Mouse (Mus musculus): Measurements from ENCODE around the gene Gm9803. TPM values are rescaled to one million over a fixed set of nuclear protein-coding genes. Genes with fewer than 3 reads are reported as not detected.

Gene Gm9803
- polyA plus RNA-seq, 1 experiment from 2014 or later, result 26.8 TPM

- no peaks in the 10 kb centered on the region for H3K4me1 ChIP-seq (ENCODE audit: control insufficient read depth, insufficient read depth, low read length)
- H3K9me3 ChIP-seq (ENCODE audit: control insufficient read depth, low read length), result no peaks in the 10 kb centered on the region
- 87% methylated on average over 4 of the region's 4 CpGs for WGBS
- peaks cover 4% of the 10 kb centered on the region; the same call in 1 of the 2 replicates for H3K36me3 ChIP-seq (ENCODE audit: control insufficient read depth, insufficient read depth, low read length)
- H3K4me3 ChIP-seq (ENCODE audit: low read depth, low read length), result no peak overlapping the region
- no peaks in the 10 kb centered on the region for H3K27me3 ChIP-seq (ENCODE audit: control insufficient read depth, insufficient read depth, low read length)
- H3K9ac ChIP-seq (replicated peaks; ENCODE audit: low read depth, low read length), result no peak overlapping the region
- no peak overlapping the region for H3K4me2 ChIP-seq (ENCODE audit: low read depth, low read length)
- no peak; the same call in 1 of the 2 replicates for ATAC-seq (ENCODE audit: low read depth)
- H3K27ac ChIP-seq (ENCODE audit: low read depth, low read length), result no peak overlapping the region
Observed at GRCm38 (mm10) chr10:43502599-43502998, 21.3 kb upstream of the Gm9803 start.

- Histone ChIP-seq H3K9me3 (ENCODE audit: control insufficient read depth, low read length) (no peaks in the 10 kb centered on the region), H3K4me1 (ENCODE audit: control insufficient read depth, insufficient read depth, low read length) (no peaks in the 10 kb centered on the region), H3K4me2 (ENCODE audit: low read depth, low read length) (no peak overlapping the region), H3K4me3 (ENCODE audit: low read depth, low read length) (no peak overlapping the region), H3K36me3 (ENCODE audit: control insufficient read depth, insufficient read depth, low read length) (no peaks in the 10 kb centered on the region; the same call in 1 of the 2 replicates), H3K9ac (replicated peaks; ENCODE audit: low read depth, low read length) (no peak overlapping the region), H3K27me3 (ENCODE audit: control insufficient read depth, insufficient read depth, low read length) (no peaks in the 10 kb centered on the region), H3K27ac (ENCODE audit: low read depth, low read length) (no peak overlapping the region)
- WGBS, result 94% methylated on average over 1 of the region's 1 CpGs
- ATAC-seq (ENCODE audit: low read depth), result no peak
Observed at GRCm38 (mm10) chr10:43504291-43504690, 19.6 kb upstream of the Gm9803 start.

- no peak overlapping the region for H3K4me3 ChIP-seq (ENCODE audit: low read depth, low read length)
- H3K9me3 ChIP-seq (ENCODE audit: control insufficient read depth, low read length), result no peaks in the 10 kb centered on the region
- ATAC-seq (ENCODE audit: low read depth), result no peak
- H3K27me3 ChIP-seq (ENCODE audit: control insufficient read depth, insufficient read depth, low read length), result no peaks in the 10 kb centered on the region
- no peaks in the 10 kb centered on the region for H3K4me1 ChIP-seq (ENCODE audit: control insufficient read depth, insufficient read depth, low read length)
- H3K36me3 ChIP-seq (ENCODE audit: control insufficient read depth, insufficient read depth, low read length), result peaks cover 15% of the 10 kb centered on the region
- H3K4me2 ChIP-seq (ENCODE audit: low read depth, low read length), result no peak overlapping the region
- 81% methylated on average over 4 of the region's 4 CpGs for WGBS
- no peak overlapping the region for H3K27ac ChIP-seq (ENCODE audit: low read depth, low read length)
- no peak overlapping the region for H3K9ac ChIP-seq (replicated peaks; ENCODE audit: low read depth, low read length)
Observed at GRCm38 (mm10) chr10:43507051-43507450, 16.8 kb upstream of the Gm9803 start.

GRCm38 (mm10) chr10:43509228-43509627, 14.7 kb upstream of the Gm9803 start:
- Histone ChIP-seq H3K9ac (replicated peaks; ENCODE audit: low read depth, low read length) (no peak overlapping the region), H3K4me2 (ENCODE audit: low read depth, low read length) (no peak overlapping the region), H3K9me3 (ENCODE audit: control insufficient read depth, low read length) (no peaks in the 10 kb centered on the region), H3K27ac (ENCODE audit: low read depth, low read length) (no peak overlapping the region), H3K36me3 (ENCODE audit: control insufficient read depth, insufficient read depth, low read length) (peaks cover 19% of the 10 kb centered on the region), H3K4me3 (ENCODE audit: low read depth, low read length) (no peak overlapping the region), H3K4me1 (ENCODE audit: control insufficient read depth, insufficient read depth, low read length) (no peaks in the 10 kb centered on the region), H3K27me3 (ENCODE audit: control insufficient read depth, insufficient read depth, low read length) (no peaks in the 10 kb centered on the region)
- 97% methylated on average over 7 of the region's 7 CpGs for WGBS
- ATAC-seq (ENCODE audit: low read depth), result no peak

GRCm38 (mm10) chr10:43512976-43513375, 10.9 kb upstream of the Gm9803 start:
- Histone ChIP-seq H3K9me3 (ENCODE audit: control insufficient read depth, low read length) (no peaks in the 10 kb centered on the region), H3K4me3 (ENCODE audit: low read depth, low read length) (no peak overlapping the region), H3K9ac (replicated peaks; ENCODE audit: low read depth, low read length) (no peak overlapping the region), H3K27ac (ENCODE audit: low read depth, low read length) (no peak overlapping the region), H3K4me1 (ENCODE audit: control insufficient read depth, insufficient read depth, low read length) (no peaks in the 10 kb centered on the region), H3K36me3 (ENCODE audit: control insufficient read depth, insufficient read depth, low read length) (peaks cover 19% of the 10 kb centered on the region), H3K4me2 (ENCODE audit: low read depth, low read length) (no peak overlapping the region), H3K27me3 (ENCODE audit: control insufficient read depth, insufficient read depth, low read length) (no peaks in the 10 kb centered on the region)
- 94% methylated on average over 10 of the region's 10 CpGs for WGBS
- no peak for ATAC-seq (ENCODE audit: low read depth)

GRCm38 (mm10) chr10:43516992-43517660, 6.8 kb upstream of the Gm9803 start:
- no peak overlapping the region for H3K4me2 ChIP-seq (ENCODE audit: low read depth, low read length)
- no peaks in the 10 kb centered on the region for H3K9me3 ChIP-seq (ENCODE audit: control insufficient read depth, low read length)
- WGBS, result 84% methylated on average over 6 of the region's 6 CpGs
- H3K4me3 ChIP-seq (ENCODE audit: low read depth, low read length), result no peak overlapping the region
- no peak overlapping the region for H3K27ac ChIP-seq (ENCODE audit: low read depth, low read length)
- H3K36me3 ChIP-seq (ENCODE audit: control insufficient read depth, insufficient read depth, low read length), result peaks cover 4% of the 10 kb centered on the region; the same call in 1 of the 2 replicates
- H3K9ac ChIP-seq (replicated peaks; ENCODE audit: low read depth, low read length), result no peak overlapping the region
- H3K4me1 ChIP-seq (ENCODE audit: control insufficient read depth, insufficient read depth, low read length), result no peaks in the 10 kb centered on the region
- no peak; the same call in 1 of the 2 replicates for ATAC-seq (ENCODE audit: low read depth)
- no peaks in the 10 kb centered on the region for H3K27me3 ChIP-seq (ENCODE audit: control insufficient read depth, insufficient read depth, low read length)

GRCm38 (mm10) chr10:43517836-43518235, 6.0 kb upstream of the Gm9803 start:
- Histone ChIP-seq H3K9ac (replicated peaks; ENCODE audit: low read depth, low read length) (no peak overlapping the region), H3K4me2 (ENCODE audit: low read depth, low read length) (no peak overlapping the region), H3K4me3 (ENCODE audit: low read depth, low read length) (no peak overlapping the region), H3K36me3 (ENCODE audit: control insufficient read depth, insufficient read depth, low read length) (peaks cover 4% of the 10 kb centered on the region; the same call in 1 of the 2 replicates), H3K27ac (ENCODE audit: low read depth, low read length) (no peak overlapping the region), H3K9me3 (ENCODE audit: control insufficient read depth, low read length) (no peaks in the 10 kb centered on the region), H3K4me1 (ENCODE audit: control insufficient read depth, insufficient read depth, low read length) (no peaks in the 10 kb centered on the region), H3K27me3 (ENCODE audit: control insufficient read depth, insufficient read depth, low read length) (no peaks in the 10 kb centered on the region)
- no peak for ATAC-seq (ENCODE audit: low read depth)
- 66% methylated on average over 4 of the region's 4 CpGs for WGBS

- H3K27ac ChIP-seq (ENCODE audit: low read depth, low read length), result no peak overlapping the region
- ATAC-seq (ENCODE audit: low read depth), result no peak
- no peaks in the 10 kb centered on the region for H3K4me1 ChIP-seq (ENCODE audit: control insufficient read depth, insufficient read depth, low read length)
- no peaks in the 10 kb centered on the region for H3K27me3 ChIP-seq (ENCODE audit: control insufficient read depth, insufficient read depth, low read length)
- WGBS, result 76% methylated on average over 12 of the region's 13 CpGs
- H3K9ac ChIP-seq (replicated peaks; ENCODE audit: low read depth, low read length), result no peak overlapping the region
- H3K9me3 ChIP-seq (ENCODE audit: control insufficient read depth, low read length), result no peaks in the 10 kb centered on the region
- H3K4me3 ChIP-seq (ENCODE audit: low read depth, low read length), result no peak overlapping the region
- no peak overlapping the region for H3K4me2 ChIP-seq (ENCODE audit: low read depth, low read length)
- H3K36me3 ChIP-seq (ENCODE audit: control insufficient read depth, insufficient read depth, low read length), result peaks cover 4% of the 10 kb centered on the region; the same call in 1 of the 2 replicates
Observed at GRCm38 (mm10) chr10:43518368-43518767, 5.5 kb upstream of the Gm9803 start.

- H3K9me3 ChIP-seq (ENCODE audit: control insufficient read depth, low read length), result no peaks in the 10 kb centered on the region
- WGBS, result 100% methylated on average over 2 of the region's 2 CpGs
- H3K9ac ChIP-seq (replicated peaks; ENCODE audit: low read depth, low read length), result no peak overlapping the region
- no peak overlapping the region for H3K27ac ChIP-seq (ENCODE audit: low read depth, low read length)
- H3K4me2 ChIP-seq (ENCODE audit: low read depth, low read length), result no peak overlapping the region
- H3K36me3 ChIP-seq (ENCODE audit: control insufficient read depth, insufficient read depth, low read length), result no peaks in the 10 kb centered on the region
- H3K4me1 ChIP-seq (ENCODE audit: control insufficient read depth, insufficient read depth, low read length), result no peaks in the 10 kb centered on the region
- H3K4me3 ChIP-seq (ENCODE audit: low read depth, low read length), result no peak overlapping the region
- no peaks in the 10 kb centered on the region for H3K27me3 ChIP-seq (ENCODE audit: control insufficient read depth, insufficient read depth, low read length)
- ATAC-seq (ENCODE audit: low read depth), result no peak
Observed at GRCm38 (mm10) chr10:43519977-43520376, 3.9 kb upstream of the Gm9803 start.

Data from neural tube, embryonic 14.5 days (tissue).